Mouse (Mus musculus) megakaryocyte, embryonic 14.5 days (primary cell): Measurements from ENCODE around the gene Cnih4. TPM values are rescaled to one million over a fixed set of nuclear protein-coding genes. Genes with fewer than 3 reads are reported as not detected.

Source experiments
- H3K27me3 ChIP-seq: replicated peaks from 2 replicates; pipeline ENCODE3; 2012; ENCODE audit warnings: inconsistent platforms
- H3K36me3 ChIP-seq: replicated peaks from 2 replicates; pipeline ENCODE3; 2012; ENCODE audit warnings: low read length, inconsistent platforms, mixed read lengths
- H3K4me1 ChIP-seq: 2 replicates; pipeline ENCODE4 v1.6.1; 2012; ENCODE audit warnings: inconsistent platforms
- H3K4me3 ChIP-seq: replicated peaks from 2 replicates; pipeline ENCODE3; 2012; ENCODE audit warnings: moderate library complexity, mild to moderate bottlenecking, inconsistent platforms
- H3K9me3 ChIP-seq: 2 replicates; pipeline ENCODE4 v1.6.1; 2012; ENCODE audit warnings: inconsistent platforms
- FLI1 ChIP-seq: IDR thresholded peaks from 2 replicates; pipeline ENCODE4 v1.6.1; 2012; ENCODE audit warnings: low read length, inconsistent platforms, mixed read lengths
- GATA1 ChIP-seq: IDR thresholded peaks from 3 replicates; pipeline ENCODE4 v1.6.1; 2012; ENCODE audit warnings: mixed read lengths, low read length, inconsistent platforms, borderline replicate concordance
- polyA plus RNA-seq: library from polyadenylated mRNA; stranded (reverse); fragments of >175 nt; gene quantifications from 2 replicates; pipeline ENCODE4 v1.2.3, GENCODE M21; 2012; ENCODE audit warnings: low replicate concordance; ENCODE audit not compliant: insufficient read depth

Gene Cnih4
- polyA plus RNA-seq = 2.6 and 17.4 TPM in 2 replicates

- Histone ChIP-seq H3K27me3 (no peaks in the 10 kb centered on the region), H3K9me3 (no peaks in the 10 kb centered on the region), H3K4me1 (peaks cover 37% of the 10 kb centered on the region), H3K36me3 (peaks cover 32% of the 10 kb centered on the region), H3K4me3 (peak within 1 kb of the TSS; percentile 96)
- TF ChIP-seq GATA1 = no peak
- peak; percentile 98 for TF ChIP-seq FLI1
Measured at GRCm38 (mm10) chr1:181143950-181144836, at the start of gene Cnih4, which contains the start of gene Nvl. Cnih4 (plus strand) TSS chr1:181144693. Nvl (minus strand) TSS chr1:181144204.

GRCm38 (mm10) chr1:181117112-181117511 is 27.4 kb upstream of the Cnih4 start:
- Histone ChIP-seq H3K9me3 (no peaks in the 10 kb centered on the region), H3K4me1 (peaks cover 21% of the 10 kb centered on the region), H3K36me3 (peaks cover 87% of the 10 kb centered on the region), H3K27me3 (no peaks in the 10 kb centered on the region), H3K4me3 (no peak overlapping the region)
- TF ChIP-seq FLI1 (no peak), GATA1 (no peak)

DNA sequence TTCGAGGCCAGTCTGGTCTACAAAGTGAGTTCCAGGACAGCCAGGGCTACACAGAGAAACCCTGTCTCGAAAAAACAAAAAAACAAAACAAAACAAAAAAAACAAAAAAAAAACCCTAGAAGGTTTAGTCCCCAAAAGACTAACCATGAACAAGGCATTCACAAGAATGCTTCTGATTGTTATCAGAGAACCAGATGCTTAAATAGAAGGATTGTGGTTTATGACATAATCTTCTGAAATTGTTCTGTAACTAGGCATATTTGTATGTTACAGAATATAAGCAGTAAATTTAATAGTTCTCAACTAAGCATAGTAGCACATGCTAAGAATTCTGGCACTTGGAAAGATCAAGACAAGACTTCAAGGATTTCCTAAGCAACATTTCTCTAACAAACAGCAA is 20.3 kb upstream of the Cnih4 start:
- H3K4me1 ChIP-seq = peaks cover 5% of the 10 kb centered on the region
- no peaks in the 10 kb centered on the region for H3K27me3 ChIP-seq
- no peak overlapping the region for H3K4me3 ChIP-seq
- no peaks in the 10 kb centered on the region for H3K9me3 ChIP-seq
- TF ChIP-seq FLI1 = no peak
- TF ChIP-seq GATA1 = no peak
- H3K36me3 ChIP-seq = peaks cover 87% of the 10 kb centered on the region

DNA sequence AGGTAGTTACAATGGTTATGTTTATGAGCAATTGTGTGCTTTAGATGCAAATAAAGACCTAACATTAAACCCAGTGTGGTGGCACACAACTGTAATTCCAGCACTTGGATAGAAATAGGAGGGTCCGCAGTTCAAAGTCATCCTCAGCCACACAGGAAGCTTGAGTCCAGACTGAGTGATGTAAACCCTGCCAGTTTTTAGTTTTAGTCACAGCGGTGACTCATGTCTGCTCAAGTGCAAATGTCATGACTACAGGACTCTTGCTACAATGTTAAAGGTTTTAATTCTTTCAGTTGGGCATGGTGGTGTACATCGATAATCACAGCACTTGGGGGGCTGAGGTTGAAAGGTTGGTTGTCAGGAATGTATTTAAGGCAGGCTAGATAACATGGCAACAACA is 18.6 kb upstream of the Cnih4 start:
- Histone ChIP-seq H3K4me1 (peaks cover 5% of the 10 kb centered on the region), H3K36me3 (peaks cover 88% of the 10 kb centered on the region), H3K27me3 (no peaks in the 10 kb centered on the region), H3K4me3 (no peak overlapping the region), H3K9me3 (no peaks in the 10 kb centered on the region)
- TF ChIP-seq GATA1 (no peak), FLI1 (no peak)

DNA sequence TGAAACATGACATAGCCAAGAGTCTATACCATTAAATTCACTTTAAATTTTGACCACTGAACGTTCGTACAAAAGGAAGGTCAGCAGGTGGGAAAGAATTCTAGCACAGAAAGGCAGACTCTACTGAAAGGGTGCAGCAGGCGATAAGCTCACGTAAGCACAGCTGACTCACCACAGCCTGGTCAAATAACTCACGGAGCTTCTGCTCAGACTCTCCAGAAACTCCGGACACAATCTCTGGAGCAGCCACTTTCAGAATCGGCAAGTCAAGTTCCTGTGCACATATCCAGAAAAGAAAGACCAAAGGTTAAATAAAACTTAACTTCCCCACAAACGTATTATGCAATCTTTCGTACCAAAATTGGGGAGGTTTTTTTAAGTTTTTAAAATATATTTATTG is 17.7 kb upstream of the Cnih4 start:
- peaks cover 5% of the 10 kb centered on the region for H3K4me1 ChIP-seq
- TF ChIP-seq GATA1 (no peak), FLI1 (no peak)
- H3K36me3 ChIP-seq = peaks cover 90% of the 10 kb centered on the region
- no peaks in the 10 kb centered on the region for H3K9me3 ChIP-seq
- no peaks in the 10 kb centered on the region for H3K27me3 ChIP-seq
- H3K4me3 ChIP-seq = no peak overlapping the region

DNA sequence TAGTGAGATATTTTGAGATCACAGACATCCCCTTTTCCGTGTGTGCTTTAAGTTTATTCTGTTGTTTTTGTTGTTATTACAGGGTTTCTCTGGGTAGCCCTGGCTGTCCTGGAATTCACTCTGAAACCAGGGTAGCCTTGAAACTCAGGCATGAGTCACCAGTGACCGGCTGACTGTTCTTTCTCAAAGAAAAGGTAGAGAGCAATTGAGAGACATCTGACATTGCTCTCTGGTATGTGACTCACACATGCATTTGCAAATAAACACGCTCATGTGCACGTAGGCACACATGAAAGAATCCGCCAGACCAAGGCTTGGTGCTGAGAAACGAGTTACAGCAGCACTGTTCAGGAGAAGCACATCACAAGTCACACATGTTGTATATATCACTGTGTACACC is 12.6 kb upstream of the Cnih4 start:
- peaks cover 90% of the 10 kb centered on the region for H3K36me3 ChIP-seq

DNA sequence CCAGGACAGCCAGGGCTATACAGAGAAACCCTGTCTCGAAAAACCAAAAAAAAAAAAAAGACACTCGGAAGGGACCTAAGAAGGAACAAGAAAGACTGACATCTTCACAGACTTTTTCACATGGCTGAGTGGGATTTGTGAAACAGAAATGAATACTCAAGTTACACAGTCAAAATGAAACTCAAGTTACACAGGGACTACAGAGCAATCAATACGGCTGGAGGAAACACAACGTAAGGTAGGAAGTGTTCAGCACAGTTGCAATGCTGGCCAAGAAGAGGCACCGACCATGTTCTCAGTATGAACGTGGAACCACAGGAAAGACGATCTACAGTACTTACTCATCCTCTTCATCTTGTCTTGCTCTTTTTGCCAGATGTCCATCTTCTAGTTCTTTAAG is 5.8 kb upstream of the Cnih4 start:
- no peaks in the 10 kb centered on the region for H3K27me3 ChIP-seq
- H3K9me3 ChIP-seq = no peaks in the 10 kb centered on the region
- H3K36me3 ChIP-seq = peaks cover 79% of the 10 kb centered on the region
- TF ChIP-seq GATA1 (no peak), FLI1 (no peak)
- H3K4me1 ChIP-seq = peaks cover 14% of the 10 kb centered on the region
- H3K4me3 ChIP-seq = no peak overlapping the region

More for the DNA sequence above, 12.6 kb upstream of the Cnih4 start:
- no peak for TF ChIP-seq GATA1
- H3K9me3 ChIP-seq = no peaks in the 10 kb centered on the region
- peaks cover 4% of the 10 kb centered on the region; the same call in 1 of the 2 replicates for H3K4me1 ChIP-seq
- no peak overlapping the region for H3K4me3 ChIP-seq
- H3K27me3 ChIP-seq = no peaks in the 10 kb centered on the region

DNA sequence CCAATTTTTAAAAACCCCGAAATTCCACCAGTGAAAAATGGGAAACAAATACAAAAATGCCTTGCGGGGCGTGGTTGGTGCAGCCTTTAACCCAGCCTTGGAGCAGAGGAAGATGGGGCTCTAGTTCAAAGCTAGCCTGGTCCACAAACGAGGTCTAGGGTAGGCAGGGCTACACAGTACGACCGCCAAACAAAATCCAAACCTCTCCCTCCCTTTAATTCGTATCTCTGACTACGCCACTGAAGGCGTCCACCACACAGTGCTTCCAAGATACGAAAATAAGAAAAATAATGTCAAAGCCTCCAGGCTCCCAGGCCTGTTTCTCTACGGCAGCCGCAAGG is 914 bp upstream of the Cnih4 start:
- H3K4me1 ChIP-seq = peaks cover 36% of the 10 kb centered on the region
- TF ChIP-seq GATA1 (no peak), FLI1 (no peak)

DNA sequence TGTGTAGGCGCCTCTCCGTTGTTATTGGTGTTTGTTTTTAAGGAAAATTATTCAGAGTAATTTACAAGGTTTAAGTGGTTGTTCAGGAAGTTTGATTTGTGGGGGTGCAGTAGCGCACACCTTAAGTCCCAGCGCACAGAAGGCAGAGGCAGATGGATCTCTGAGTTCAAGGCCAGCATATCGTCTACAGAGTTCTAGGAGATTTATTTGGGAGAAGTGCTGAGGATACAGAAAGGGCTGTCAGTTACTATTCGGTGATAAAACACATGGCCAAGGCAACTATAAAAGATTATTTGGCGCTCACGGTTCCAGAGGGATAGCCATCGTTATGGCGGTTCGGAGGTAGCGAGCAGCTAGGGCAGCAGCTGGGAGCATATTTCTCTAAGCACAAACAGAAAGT is 473 bp downstream of the Cnih4 start:
- peaks cover 42% of the 10 kb centered on the region for H3K4me1 ChIP-seq
- H3K27me3 ChIP-seq = no peaks in the 10 kb centered on the region
- H3K9me3 ChIP-seq = no peaks in the 10 kb centered on the region
- TF ChIP-seq FLI1 (no peak), GATA1 (no peak)
- peaks cover 24% of the 10 kb centered on the region for H3K36me3 ChIP-seq
- H3K4me3 ChIP-seq = peak overlapping the region; percentile 96

More for the DNA sequence above, 914 bp upstream of the Cnih4 start:
- H3K27me3 ChIP-seq = no peaks in the 10 kb centered on the region
- no peaks in the 10 kb centered on the region for H3K9me3 ChIP-seq
- H3K36me3 ChIP-seq = peaks cover 38% of the 10 kb centered on the region
- H3K4me3 ChIP-seq = peak overlapping the region; percentile 96

GRCm38 (mm10) chr1:181146187-181146586 is 1.7 kb downstream of the Cnih4 start:
- Histone ChIP-seq H3K9me3 (no peaks in the 10 kb centered on the region), H3K27me3 (no peaks in the 10 kb centered on the region), H3K36me3 (peaks cover 12% of the 10 kb centered on the region), H3K4me3 (peak overlapping the region; percentile 72), H3K4me1 (peaks cover 51% of the 10 kb centered on the region)
- TF ChIP-seq GATA1 (no peak), FLI1 (no peak)
